Mouse (Mus musculus): Measurements from ENCODE around the gene Ksr2. TPM values are rescaled to one million over a fixed set of nuclear protein-coding genes. Genes with fewer than 3 reads are reported as not detected.
"Not testable (repeated sequence)": the region's sequence is repeated elsewhere in the genome, so short reads cannot be mapped to it uniquely, and the experiment has no call there.

The Ksr2 gene
- polyA plus RNA-seq, 1 experiment, result 0.39 TPM

DNA sequence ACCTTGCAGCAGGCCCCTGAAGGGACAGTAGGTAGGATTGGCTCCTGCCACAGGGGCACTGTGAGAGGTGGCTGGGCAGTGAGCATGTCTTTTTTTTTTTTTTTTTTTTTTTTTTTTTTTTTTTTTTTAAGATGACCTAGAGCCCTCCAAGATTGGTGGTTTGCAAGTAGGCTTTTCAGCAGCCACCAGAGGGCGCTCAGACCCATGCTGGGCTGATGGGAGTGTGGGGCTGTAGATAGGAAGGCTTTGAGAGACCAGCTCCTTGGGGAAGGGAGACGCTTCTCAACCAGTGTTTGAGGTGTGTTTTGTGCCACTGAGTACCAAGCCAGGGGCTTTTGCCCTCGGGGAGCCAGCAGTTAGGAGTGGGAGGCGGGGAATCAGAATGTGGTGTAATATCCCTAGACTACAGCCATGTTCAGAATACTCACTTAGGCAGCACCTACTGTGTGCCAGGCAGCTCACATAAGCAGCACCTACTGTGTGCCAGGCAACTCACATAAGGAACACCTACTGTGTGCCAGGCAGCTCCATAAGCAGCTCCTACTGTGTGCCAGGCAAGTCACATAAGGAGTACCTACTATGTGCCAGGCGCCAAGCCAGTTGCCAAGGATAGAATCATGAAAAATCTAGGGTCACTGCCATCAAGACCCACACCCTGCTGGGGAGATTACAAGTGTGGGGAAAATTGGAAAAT, 200.7 kb downstream of the Ksr2 start:
- DNase-seq (ENCODE audit: low read depth), result no peak

DNA sequence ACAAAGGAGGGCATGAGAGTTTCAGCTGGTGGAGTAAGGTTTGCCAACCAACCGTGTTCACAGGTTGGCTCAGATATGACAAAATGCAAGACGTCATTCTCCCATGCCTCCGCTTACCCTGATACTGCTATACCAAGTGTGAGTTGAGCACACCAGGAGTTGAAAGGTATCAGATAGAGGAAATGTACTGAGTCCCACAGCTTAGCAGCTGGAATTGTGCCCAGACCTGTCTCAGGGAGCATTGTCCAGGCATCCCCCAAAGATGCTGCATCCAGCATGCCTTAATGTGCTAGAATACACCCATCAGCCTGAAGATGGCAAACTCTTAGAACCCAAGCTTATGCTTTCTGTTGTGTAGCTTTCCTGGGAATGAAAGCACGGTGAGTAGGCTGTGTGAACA, 206.5 kb downstream of the Ksr2 start:
- DNase-seq (ENCODE audit: low read depth), result no peak

GRCm38 (mm10) chr5:117622221-117622620, 208.4 kb downstream of the Ksr2 start:
- DNase-seq (ENCODE audit: low read depth), result no peak

DNA sequence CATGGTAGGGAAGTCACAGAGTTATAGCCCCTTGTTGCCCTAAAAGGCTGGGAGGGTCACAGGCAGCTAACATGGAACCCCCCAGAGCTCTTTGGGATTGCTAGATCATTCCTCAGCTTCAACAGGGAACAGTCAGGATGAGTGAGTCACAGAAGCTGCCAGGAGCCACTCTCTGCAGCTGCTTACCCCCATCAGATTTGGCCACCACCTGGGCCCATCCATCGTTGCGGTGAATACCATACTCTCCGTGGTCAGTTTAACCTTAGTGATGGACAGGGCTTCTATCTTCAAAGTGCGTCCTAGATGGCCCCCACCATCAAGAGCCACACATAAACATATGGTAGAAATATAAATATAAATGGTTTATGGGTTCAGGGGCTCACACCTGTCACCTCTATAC, 209.4 kb downstream of the Ksr2 start:
- not testable (repeated sequence) for DNase-seq (ENCODE audit: low read depth)

- no peak for DNase-seq (ENCODE audit: low read depth)
Observed at GRCm38 (mm10) chr5:117626907-117627306, 213.1 kb downstream of the Ksr2 start.

- no peak for DNase-seq (ENCODE audit: low read depth)
Observed at GRCm38 (mm10) chr5:117628351-117628750, 214.6 kb downstream of the Ksr2 start.

DNA sequence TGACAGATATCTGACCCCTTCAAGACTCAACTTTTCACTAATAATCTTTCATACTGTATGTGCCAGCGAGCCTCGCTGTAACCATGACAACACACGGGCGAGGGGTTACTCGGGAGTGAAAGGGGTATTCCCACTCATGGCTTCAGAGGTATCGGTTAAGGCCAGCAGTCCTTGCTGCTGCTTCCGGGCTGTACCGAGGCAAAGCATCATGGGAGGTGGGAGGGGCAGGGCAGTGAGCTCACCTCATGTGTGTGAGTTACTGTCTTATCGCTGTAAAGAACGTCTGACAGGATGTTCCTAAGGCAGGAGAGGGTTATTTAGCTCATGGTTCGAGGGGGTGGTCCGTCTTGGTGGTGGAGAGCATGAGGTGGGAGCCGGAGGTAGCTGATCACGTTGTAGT, 215.8 kb downstream of the Ksr2 start:
- no peak for DNase-seq (ENCODE audit: low read depth)

- DNase-seq (ENCODE audit: low read depth), result no peak
Observed at GRCm38 (mm10) chr5:117635211-117635610, 221.4 kb downstream of the Ksr2 start.

DNA sequence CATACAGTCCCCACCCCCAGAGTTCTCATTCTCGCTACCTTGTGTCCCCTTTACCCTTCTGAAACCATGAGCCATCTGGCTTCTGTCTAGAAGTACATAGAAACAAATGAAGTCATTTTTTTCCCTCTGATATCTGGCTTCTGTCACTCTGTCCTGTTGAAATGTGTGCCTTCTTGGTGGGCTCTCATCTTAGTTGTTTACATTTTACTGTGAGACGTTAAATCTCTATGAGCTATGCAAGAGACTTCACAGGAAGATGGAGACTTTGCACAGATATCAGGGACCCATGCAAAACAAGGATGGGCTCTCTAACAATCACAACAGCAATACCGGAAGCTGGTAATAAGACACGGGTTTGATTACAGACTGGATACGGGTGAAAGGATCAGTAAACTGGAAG, 222.0 kb downstream of the Ksr2 start:
- no peak for DNase-seq (ENCODE audit: low read depth)

GRCm38 (mm10) chr5:117641585-117641984, 227.8 kb downstream of the Ksr2 start:
- DNase-seq (ENCODE audit: low read depth), result no peak

- DNase-seq (ENCODE audit: low read depth), result no peak
Observed at GRCm38 (mm10) chr5:117651238-117651886, 237.6 kb downstream of the Ksr2 start.

- DNase-seq (ENCODE audit: low read depth), result no peak
Observed at GRCm38 (mm10) chr5:117658641-117659040, 244.8 kb downstream of the Ksr2 start.

DNA sequence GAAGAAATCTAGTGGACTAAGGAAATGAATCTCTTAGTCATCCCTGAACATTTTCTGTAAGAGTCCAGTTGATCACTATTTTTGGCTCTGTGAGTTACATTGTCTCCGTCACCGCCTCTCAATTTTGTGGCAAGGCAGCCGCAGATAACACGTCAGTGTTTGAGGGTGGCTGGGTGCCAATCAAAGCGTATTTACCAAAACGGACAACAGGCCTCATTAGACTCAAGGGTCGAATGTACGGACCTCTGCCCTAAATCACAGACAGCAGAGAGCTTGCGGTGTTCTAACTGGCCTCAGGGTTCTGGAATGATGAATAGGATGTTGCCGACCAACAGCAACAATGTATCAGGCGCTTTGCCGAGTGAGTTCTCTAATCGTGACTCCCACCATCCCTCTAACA, 245.8 kb downstream of the Ksr2 start:
- DNase-seq (ENCODE audit: low read depth), result no peak

DNA sequence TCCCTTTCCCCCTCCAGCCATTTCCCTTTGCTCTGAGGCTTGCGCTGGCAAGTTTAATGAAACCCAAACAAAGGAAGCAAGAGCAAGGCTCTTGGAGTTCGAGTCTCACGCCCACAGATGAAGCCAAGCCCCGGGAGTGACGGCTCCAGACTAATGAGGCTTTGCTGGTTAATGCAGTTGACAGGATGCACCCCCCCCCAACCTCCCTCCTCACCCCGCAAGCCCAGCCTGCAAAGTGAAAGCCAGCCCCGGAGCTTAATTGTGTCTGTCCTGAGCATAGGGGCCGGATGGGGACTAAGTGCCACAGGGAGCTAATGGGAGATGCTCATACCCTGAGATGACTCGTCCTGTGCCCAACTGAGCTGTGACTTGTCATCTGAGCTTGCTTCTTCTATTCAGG, 251.4 kb downstream of the Ksr2 start:
- no peak for DNase-seq (ENCODE audit: low read depth)

GRCm38 (mm10) chr5:117667314-117667713, 253.5 kb downstream of the Ksr2 start:
- DNase-seq (ENCODE audit: low read depth), result no peak

- no peak for DNase-seq (ENCODE audit: low read depth)
Observed at GRCm38 (mm10) chr5:117669265-117669664, 255.5 kb downstream of the Ksr2 start.

DNA sequence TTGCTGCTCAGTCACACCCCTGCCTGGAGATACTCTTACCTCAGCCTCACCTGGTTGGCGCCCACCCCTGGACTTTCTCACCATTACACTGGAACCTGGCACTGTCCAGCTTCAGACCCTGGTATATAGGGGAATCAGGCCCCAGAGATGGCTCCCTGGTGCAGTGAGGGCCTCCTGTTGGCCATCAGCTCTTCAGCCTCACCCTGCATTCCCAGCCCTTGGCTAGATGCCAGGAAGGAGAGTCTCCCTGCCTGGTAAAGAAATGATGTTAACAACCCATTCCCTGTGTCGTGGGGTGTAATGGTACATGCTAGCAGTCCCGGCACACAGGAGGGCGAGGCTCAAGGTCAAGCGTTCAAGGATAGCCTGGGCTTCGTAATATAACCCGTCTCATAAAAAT, 256.0 kb downstream of the Ksr2 start:
- DNase-seq (ENCODE audit: low read depth), result no peak

DNA sequence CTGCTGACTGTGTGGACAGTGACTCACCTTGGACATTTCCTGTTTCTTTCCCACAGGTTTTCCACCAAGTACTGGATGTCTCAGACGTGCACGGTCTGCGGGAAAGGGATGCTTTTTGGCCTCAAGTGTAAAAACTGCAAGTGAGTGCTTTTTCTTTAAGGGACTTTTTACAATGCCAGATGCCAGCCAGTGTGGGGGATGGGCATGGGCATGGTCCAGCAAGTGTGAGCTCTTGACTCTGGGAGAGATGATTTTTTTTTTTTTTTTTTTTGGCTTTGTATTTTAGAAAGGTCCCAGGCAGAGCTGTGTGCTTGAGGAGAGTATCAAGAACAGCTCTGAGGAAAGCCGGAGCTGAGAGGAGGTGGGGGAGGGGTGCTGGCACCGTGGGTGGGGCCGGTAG, 257.6 kb downstream of the Ksr2 start:
- DNase-seq (ENCODE audit: low read depth), result no peak

DNA sequence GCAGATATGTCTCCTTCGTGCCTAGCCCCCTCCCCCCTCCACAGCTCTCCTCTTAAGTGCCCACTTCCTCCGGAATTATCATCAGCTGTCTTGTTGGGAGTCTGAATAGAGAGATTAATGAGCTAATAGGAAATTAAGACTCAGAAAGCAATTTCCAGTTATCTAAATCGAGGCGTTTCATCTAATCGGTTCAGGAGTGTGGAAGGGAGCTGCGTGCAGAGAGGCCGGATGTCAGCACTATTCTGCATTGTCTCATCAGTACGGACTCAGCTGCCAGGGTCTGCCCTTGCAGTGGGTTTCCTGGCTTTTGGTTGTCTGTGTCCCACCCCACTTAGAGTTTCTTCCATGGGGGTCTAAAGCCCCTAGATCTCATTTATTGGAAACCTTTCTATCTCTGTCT, 262.0 kb downstream of the Ksr2 start:
- no peak for DNase-seq (ENCODE audit: low read depth)

- no peak for DNase-seq (ENCODE audit: low read depth)
Observed at GRCm38 (mm10) chr5:117677231-117677630, 263.4 kb downstream of the Ksr2 start.

GRCm38 (mm10) chr5:117678371-117678770, 264.6 kb downstream of the Ksr2 start:
- no peak for DNase-seq (ENCODE audit: low read depth)

DNA sequence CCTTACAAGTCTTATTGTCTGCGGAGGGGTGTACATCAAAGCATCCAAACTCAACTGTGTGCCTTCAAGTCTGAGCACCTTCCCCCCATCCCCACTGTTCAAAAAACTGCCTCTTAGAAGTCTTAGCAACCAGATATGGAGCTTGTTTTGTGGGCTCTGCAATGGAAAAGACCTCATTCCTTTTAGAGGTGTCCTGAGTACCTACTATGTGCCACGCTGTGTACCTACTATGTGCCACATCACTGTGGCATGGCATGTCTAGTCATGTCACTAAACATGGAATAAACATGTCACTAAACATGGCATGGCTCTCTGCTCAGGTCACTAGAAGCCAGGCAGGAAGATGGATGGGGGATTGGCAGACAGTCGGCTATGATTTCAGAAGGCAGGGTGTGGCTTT, 268.4 kb downstream of the Ksr2 start:
- DNase-seq (ENCODE audit: low read depth), result no peak

DNA sequence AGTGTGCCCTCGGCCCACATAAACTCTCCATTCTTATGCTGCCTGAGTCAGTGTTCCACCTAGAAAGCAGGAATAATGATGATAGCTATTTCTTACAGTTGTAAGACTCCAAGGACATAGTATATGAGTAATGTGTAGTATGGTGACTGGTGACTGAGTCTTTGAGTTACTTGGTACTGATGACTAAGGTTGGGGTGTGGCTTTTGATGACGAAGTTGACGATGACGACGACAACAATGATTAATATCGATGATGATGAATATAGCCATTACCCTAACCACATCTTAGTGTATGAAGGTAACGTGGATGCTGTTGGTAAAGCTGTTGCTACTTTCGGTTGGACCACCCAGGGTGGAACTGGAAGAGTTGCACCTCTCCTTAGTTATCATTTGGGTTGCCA, 270.7 kb downstream of the Ksr2 start:
- DNase-seq (ENCODE audit: low read depth), result no peak
